Mouse (Mus musculus): ENCODE measurements around the gene Dynlrb1.

Dynlrb1 gene

GRCm38 (mm10) chr2:155273603-155274002, 37.3 kb downstream of the Dynlrb1 start:
- TF ChIP-seq GATA4 (IDR thresholded peaks at IDR 0.05; ENCODE audit: insufficient replicate concordance, low read length): no peak

DNA sequence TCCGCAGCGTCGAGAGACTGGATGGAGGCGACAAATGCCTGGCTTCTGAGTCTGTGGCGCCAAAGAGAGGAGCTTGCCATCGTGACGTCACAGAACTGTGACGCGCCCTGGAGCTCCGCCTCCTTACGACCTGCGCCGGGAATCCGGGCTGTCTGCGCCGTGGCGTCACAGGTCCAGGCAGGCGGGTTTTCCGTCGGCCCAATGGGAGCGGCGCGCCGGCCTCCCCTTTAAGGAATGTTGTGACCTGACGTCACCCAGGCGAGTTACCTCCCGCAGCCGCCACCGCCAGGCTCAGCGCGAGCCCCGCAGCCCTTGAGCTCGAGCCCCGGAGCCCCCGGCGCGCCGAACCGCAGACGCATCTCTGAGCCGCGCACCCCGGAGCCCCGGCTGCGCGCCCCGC, 39.9 kb downstream of the Dynlrb1 start, which contains the start of gene Map1lc3a:
Gene Map1lc3a (plus strand): TSS at position 103 of the 400 bp plus-strand sequence.
- no peak for TF ChIP-seq GATA4 (IDR thresholded peaks at IDR 0.05; ENCODE audit: insufficient replicate concordance, low read length)

- no peak for TF ChIP-seq GATA4 (IDR thresholded peaks at IDR 0.05; ENCODE audit: insufficient replicate concordance, low read length)
Observed at GRCm38 (mm10) chr2:155276621-155277175, 40.4 kb downstream of the Dynlrb1 start.

DNA sequence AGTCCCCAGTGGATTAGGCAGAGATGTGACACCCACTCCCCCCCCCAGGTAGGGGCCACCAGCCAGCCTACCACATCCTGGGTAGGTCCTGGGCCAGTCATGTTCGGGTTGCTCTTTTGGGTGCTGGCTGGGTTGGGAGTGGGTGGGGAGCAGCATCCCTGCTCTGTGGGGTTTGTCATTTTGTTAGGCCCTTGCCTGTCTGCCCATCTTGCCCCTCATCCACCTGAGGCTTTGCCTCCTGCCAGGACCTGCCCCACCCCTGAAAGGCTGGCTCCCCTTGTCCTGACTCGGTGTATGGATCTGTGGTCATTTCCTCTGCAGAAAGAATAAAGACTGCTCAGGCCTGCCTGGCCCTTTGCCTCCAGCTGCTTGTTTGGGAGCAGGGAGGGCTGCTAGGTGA, 41.4 kb downstream of the Dynlrb1 start:
- TF ChIP-seq GATA4 (IDR thresholded peaks at IDR 0.05; ENCODE audit: insufficient replicate concordance, low read length): no peak

- no peak for TF ChIP-seq GATA4 (IDR thresholded peaks at IDR 0.05; ENCODE audit: insufficient replicate concordance, low read length)
Observed at GRCm38 (mm10) chr2:155278361-155278760, 42.0 kb downstream of the Dynlrb1 start.

DNA sequence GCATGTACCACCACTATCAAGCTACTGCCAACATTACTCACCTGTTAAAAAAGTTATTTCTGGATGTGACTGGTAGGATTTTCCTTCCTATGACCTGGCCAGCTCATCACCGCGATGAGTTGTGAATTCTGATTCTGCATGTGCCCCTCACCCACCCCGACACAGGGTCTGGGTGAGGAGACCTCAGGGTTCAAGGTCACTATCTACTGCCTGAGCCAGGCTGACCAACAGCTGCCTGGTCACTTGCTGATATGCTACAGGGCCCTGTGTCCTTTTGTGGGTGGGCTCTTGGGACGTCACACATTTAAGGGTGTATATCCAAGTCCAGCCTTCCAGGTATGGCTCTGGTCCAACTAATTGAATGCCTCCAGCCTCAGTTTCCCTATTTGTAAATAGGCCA, 42.8 kb downstream of the Dynlrb1 start:
- no peak for TF ChIP-seq GATA4 (IDR thresholded peaks at IDR 0.05; ENCODE audit: insufficient replicate concordance, low read length)

- no peak for TF ChIP-seq GATA4 (IDR thresholded peaks at IDR 0.05; ENCODE audit: insufficient replicate concordance, low read length)
Observed at GRCm38 (mm10) chr2:155280116-155280515, 43.8 kb downstream of the Dynlrb1 start.

DNA sequence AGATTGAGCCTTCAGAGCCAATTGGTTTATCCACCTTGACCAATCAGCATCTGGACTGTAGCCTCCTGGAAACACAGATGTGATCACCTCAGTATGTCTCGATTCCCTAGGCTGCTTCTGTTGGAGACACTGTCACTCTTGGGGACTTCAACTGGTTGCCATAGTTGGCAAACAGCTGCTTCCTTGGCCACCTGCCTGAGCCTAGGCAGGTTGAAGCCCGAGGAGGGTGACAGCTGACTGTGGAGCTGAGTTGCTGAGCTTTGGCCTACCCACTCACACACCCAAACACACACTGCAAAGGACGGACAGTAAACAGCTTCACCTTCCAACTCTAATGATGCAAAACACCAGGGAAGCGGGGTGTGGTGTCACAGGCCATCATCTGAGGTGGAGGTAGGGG, 47.5 kb downstream of the Dynlrb1 start:
- TF ChIP-seq GATA4 (IDR thresholded peaks at IDR 0.05; ENCODE audit: insufficient replicate concordance, low read length): no peak

DNA sequence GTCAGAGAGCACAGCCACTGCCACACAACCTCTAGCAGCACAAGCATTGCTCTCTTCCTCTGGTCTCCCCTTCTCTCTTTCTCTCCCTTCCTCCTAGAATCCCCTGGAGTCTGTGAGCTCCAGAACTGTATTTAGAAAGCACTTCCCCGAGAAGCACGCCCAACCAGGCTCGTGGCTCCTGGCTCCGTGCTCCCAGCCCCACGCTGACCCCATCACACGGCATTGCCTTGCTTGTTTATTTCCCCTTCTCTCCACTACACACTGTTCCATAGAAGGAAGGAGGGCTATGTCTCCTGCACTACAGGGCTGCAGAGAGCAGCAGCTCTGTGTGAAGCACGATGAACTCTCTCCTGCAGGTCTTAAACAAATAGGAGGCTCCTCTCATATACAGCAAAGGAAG, 48.3 kb downstream of the Dynlrb1 start:
- no peak for TF ChIP-seq GATA4 (IDR thresholded peaks at IDR 0.05; ENCODE audit: insufficient replicate concordance, low read length)

GRCm38 (mm10) chr2:155285744-155286143, 49.4 kb downstream of the Dynlrb1 start:
- no peak for TF ChIP-seq GATA4 (IDR thresholded peaks at IDR 0.05; ENCODE audit: insufficient replicate concordance, low read length)

DNA sequence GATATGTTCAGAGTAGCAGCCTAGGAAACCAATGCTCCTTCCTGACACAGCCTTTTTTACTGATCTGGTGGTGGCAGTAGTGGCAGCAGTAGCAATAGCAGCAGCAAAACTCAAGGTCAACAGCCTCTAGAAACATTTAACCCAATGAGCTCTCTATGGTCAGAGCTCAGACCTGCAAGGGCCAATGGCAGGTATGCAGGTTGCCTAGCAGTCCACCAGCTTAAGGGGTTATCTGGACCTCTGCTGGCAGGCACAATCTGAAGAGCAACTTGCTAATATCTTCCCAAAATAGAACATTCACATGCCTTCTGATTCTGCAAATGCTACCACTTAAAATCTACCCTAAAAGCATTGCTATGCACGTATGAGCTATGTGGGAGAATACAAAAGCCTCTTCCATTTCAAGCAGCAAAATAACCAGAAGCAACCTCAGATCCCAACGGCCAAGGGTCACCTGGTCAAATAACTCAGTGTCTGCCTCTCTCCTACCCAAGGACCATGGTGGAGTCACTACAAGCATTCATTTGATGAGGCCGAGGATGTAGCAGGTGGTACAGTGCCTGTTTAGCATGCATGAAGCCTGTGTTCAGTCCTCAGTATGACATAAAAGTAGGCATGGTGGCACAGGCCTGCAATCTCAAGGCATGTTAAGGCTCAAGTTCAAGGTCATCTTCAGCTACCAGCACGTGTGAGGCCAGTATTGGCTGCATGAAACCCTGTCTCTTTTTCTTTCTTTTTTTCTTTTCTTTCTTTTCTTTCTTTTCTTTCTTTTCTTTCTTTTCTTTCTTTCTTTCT, 51.3 kb downstream of the Dynlrb1 start:
- no peak for TF ChIP-seq GATA4 (IDR thresholded peaks at IDR 0.05; ENCODE audit: insufficient replicate concordance, low read length)

DNA sequence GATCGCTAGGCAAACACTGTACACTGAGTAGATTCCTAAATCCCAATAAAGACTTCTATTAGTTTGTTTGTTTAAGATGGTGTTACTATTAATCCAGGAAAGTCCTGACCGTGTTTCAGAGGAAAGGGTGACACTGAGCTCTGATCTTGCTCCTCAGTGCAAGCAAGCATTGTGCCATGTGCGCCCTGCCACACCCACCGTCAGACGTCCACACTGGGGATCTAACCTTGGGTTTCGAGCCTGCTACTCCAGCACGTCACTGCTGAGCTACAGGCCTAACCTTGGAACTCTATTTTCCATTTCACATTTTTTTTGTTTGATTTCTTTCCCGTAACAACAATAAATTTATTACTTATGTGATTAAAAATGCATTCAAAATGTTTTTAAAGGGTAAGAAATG, 53.7 kb downstream of the Dynlrb1 start:
- no peak for TF ChIP-seq GATA4 (IDR thresholded peaks at IDR 0.05; ENCODE audit: insufficient replicate concordance, low read length)

DNA sequence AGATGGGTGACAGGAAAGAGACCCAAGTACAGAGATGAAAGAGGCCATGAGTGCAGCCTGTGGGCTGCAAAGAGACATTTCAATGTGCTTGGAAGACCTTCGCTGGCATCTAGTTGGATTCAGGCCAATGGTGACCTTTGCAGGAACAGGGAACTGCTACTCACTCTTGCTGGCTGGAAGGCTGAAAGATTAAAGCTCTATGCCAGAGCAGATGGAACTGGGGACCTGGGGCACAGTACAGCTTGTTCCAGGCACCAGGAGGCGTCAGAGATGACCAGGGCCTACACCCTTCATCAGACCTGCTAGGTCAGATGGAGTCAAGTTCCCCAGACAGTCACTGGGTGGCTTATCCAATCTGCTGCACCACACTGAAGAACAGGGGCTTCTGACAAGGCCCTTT, 57.0 kb downstream of the Dynlrb1 start:
- TF ChIP-seq GATA4 (IDR thresholded peaks at IDR 0.05; ENCODE audit: insufficient replicate concordance, low read length): no peak

GRCm38 (mm10) chr2:155293946-155294345, 57.6 kb downstream of the Dynlrb1 start:
- no peak for TF ChIP-seq GATA4 (IDR thresholded peaks at IDR 0.05; ENCODE audit: insufficient replicate concordance, low read length)

GRCm38 (mm10) chr2:155295453-155295852, 59.1 kb downstream of the Dynlrb1 start:
- no peak for TF ChIP-seq GATA4 (IDR thresholded peaks at IDR 0.05; ENCODE audit: insufficient replicate concordance, low read length)

DNA sequence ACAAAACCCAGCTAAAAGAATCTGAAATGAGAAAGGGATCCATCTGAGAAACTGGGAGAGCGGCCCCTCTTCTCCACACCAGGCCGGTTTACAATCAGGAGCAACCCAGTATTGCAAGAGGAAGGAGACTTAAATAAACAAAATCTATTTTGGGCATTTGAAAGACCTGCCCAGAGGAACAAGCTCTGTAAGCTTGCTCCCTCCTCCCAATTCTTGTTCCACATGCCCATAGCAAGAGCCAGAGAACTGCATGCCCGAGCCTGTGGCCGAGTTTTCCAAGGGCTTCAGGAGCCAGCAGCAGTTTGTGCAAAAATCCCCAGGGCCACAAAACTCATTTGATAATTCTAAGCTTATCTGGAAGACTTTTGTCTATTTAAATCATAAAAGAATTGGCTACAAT, 63.2 kb downstream of the Dynlrb1 start:
- TF ChIP-seq GATA4 (IDR thresholded peaks at IDR 0.05; ENCODE audit: insufficient replicate concordance, low read length): no peak
